Mouse (Mus musculus) lung, postnatal 0 days (tissue): ENCODE results near the gene Tmco1. TPM values are rescaled to one million over a fixed set of nuclear protein-coding genes. Genes with fewer than 3 reads are reported as not detected.
A peak's percentile ranks its signal among the peaks of the same experiment; 100 is the strongest.

Experiments used
- ATAC-seq: fragments of 200-750 bp; cut with Nextera tagmentation; 2 replicates; pipeline ENCODE4 v1.8.0; 2017; ENCODE audit warnings: moderate library complexity
- DNase-seq: peaks from one replicate; pipeline ENCODE4 v3.0.0-alpha.2; 2016; ENCODE audit warnings: low spot score
- H3K27ac ChIP-seq: fragments of 300-500 bp; sonication (generic); 2 replicates; pipeline ENCODE4 v1.5.1; 2014; ENCODE audit warnings: antibody characterized with exemption, mild to moderate bottlenecking, low read length, mixed read lengths
- H3K27me3 ChIP-seq: fragments of 300-500 bp; sonication (generic); replicated peaks from 2 replicates; pipeline ENCODE4 v1.6.1; 2014; ENCODE audit warnings: low read length, mixed read lengths; ENCODE audit not compliant: insufficient read depth
- H3K36me3 ChIP-seq: fragments of 300-500 bp; sonication (generic); 2 replicates; pipeline ENCODE4 v1.6.1; 2014; ENCODE audit warnings: low read length, mixed read lengths; ENCODE audit not compliant: insufficient read depth
- H3K4me1 ChIP-seq: fragments of 300-500 bp; sonication (generic); 2 replicates; pipeline ENCODE4 v1.6.1; 2014; ENCODE audit warnings: antibody characterized with exemption, low read depth, low read length, mixed read lengths; ENCODE audit not compliant: insufficient read depth
- H3K4me2 ChIP-seq: fragments of 300-500 bp; sonication (generic); replicated peaks from 2 replicates; pipeline ENCODE4 v1.6.1; 2014; ENCODE audit warnings: low read depth, mild to moderate bottlenecking, low read length, moderate library complexity, mixed read lengths
- H3K4me3 ChIP-seq: fragments of 300-500 bp; sonication (generic); 2 replicates; pipeline ENCODE4 v1.5.1; 2014; ENCODE audit warnings: low read depth, low read length
- H3K9ac ChIP-seq: fragments of 300-500 bp; sonication (generic); replicated peaks from 2 replicates; pipeline ENCODE4 v1.6.1; 2014; ENCODE audit warnings: low read depth, mild to moderate bottlenecking
- H3K9me3 ChIP-seq: fragments of 300-500 bp; sonication (generic); 2 replicates; pipeline ENCODE4 v1.6.1; 2016; ENCODE audit warnings: low read length, mixed read lengths
- CTCF ChIP-seq: IDR thresholded peaks from 2 replicates; pipeline ENCODE4 v1.5.1; 2016; ENCODE audit warnings: antibody characterized with exemption, mild to moderate bottlenecking
- EP300 ChIP-seq: IDR thresholded peaks from 2 replicates; pipeline ENCODE4 v1.6.1; 2016; ENCODE audit warnings: antibody characterized with exemption, mild to moderate bottlenecking, control low read depth
- WGBS: fragments of 180-500 bp; shearing (Covaris S2); extraction: QIAGEN DNeasy Blood & Tissue Kit; methylation state at CpG from one replicate; pipeline ENCODE4 v1.1.7; 2014; 5-methylcytosine and 5-hydroxymethylcytosine counted together
- polyA plus RNA-seq: library from polyadenylated mRNA; unstranded; fragments of >200 nt; fragmentation: Nextera tagmentation; extraction: Ambion mirVana; gene quantifications from 2 replicates; pipeline ENCODE4 v1.2.1, GENCODE M21; 2015

The Tmco1 gene
- polyA plus RNA-seq, 1 experiment from 2014 or later: 94.7 TPM

DNA sequence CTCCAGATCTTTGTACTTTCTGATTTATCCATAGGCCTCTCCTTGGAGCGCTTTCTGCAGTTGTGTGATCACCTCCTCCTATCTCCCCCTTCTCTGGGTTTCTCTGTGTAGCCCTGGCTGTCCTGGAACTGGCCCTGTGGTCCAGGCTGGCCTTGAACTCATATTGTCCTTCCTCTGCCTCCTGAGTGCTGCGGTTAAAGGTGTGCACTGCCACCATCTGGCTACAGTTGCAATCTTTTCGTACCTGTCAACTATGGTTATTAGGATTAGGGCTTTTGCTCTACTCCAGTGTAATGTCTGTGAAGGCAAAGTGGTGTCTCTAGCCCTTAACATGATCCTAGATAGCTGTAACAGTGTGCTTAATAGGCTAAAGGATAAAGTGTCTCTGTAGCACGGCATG lies 5.0 kb downstream of the Tmco1 start:
- ATAC-seq: no peak
- no peaks in the 10 kb centered on the region for H3K36me3 ChIP-seq
- H3K4me1 ChIP-seq: peaks cover 3% of the 10 kb centered on the region; the same call in 1 of the 2 replicates

GRCm38 (mm10) chr1:167321691-167322090 lies 13.5 kb downstream of the Tmco1 start:
- 94% methylated on average over 6 of the region's 6 CpGs for WGBS
- Histone ChIP-seq H3K27ac (no peak overlapping the region), H3K27me3 (no peaks in the 10 kb centered on the region), H3K4me3 (no peak overlapping the region), H3K9ac (no peak overlapping the region), H3K9me3 (no peaks in the 10 kb centered on the region), H3K36me3 (peaks cover 24% of the 10 kb centered on the region; the same call in 1 of the 2 replicates), H3K4me2 (no peak overlapping the region), H3K4me1 (no peaks in the 10 kb centered on the region)
- DNase-seq (no peak), ATAC-seq (no peak)
- TF ChIP-seq EP300: no peak
- no peak for TF ChIP-seq CTCF

More for the DNA sequence above, 5.0 kb downstream of the Tmco1 start:
- Histone ChIP-seq H3K27me3 (no peaks in the 10 kb centered on the region), H3K4me3 (no peak overlapping the region), H3K9me3 (no peaks in the 10 kb centered on the region), H3K4me2 (no peak overlapping the region), H3K27ac (no peak overlapping the region), H3K9ac (no peak overlapping the region)
- no peak for DNase-seq
- WGBS: 90% methylated on average over 4 of the region's 4 CpGs
- no peak for TF ChIP-seq EP300
- TF ChIP-seq CTCF: peak; percentile 20

DNA sequence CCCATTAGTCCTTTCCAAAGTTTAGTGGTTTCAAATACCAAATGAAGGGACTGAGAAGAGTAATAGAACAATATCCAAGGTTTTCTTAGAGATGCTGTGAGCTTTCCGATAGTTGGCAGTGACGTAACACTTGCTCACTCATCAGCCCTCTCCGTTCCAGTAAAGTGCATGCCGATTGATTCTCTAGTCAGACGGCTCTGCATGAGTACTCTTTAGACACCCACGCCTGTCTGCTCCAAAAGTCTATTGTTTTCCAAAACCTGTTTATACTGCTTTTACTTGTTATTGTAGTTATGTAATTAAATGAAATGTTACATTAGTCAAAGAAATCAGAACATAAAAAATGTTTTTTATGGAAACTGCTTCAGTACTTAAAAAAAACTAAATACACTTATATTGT lies 20.6 kb downstream of the Tmco1 start:
- H3K4me2 ChIP-seq: no peak overlapping the region
- no peaks in the 10 kb centered on the region for H3K9me3 ChIP-seq
- H3K9ac ChIP-seq: no peak overlapping the region
- H3K27ac ChIP-seq: no peak overlapping the region
- TF ChIP-seq EP300: no peak
- TF ChIP-seq CTCF: no peak
- H3K4me1 ChIP-seq: no peaks in the 10 kb centered on the region
- no peak overlapping the region for H3K4me3 ChIP-seq
- WGBS: 85% methylated on average over 6 of the region's 6 CpGs
- peaks cover 25% of the 10 kb centered on the region; the same call in 1 of the 2 replicates for H3K36me3 ChIP-seq
- H3K27me3 ChIP-seq: no peaks in the 10 kb centered on the region
- ATAC-seq: no peak
- DNase-seq: no peak

- H3K4me2 ChIP-seq: no peak overlapping the region
- DNase-seq (no peak), ATAC-seq (no peak)
- H3K27ac ChIP-seq: no peak overlapping the region
- no peak for TF ChIP-seq EP300
- TF ChIP-seq CTCF: no peak
- H3K27me3 ChIP-seq: no peaks in the 10 kb centered on the region
- H3K4me1 ChIP-seq: no peaks in the 10 kb centered on the region
- peaks cover 18% of the 10 kb centered on the region; the same call in 1 of the 2 replicates for H3K36me3 ChIP-seq
- H3K4me3 ChIP-seq: no peak overlapping the region
- 84% methylated on average over 8 of the region's 8 CpGs for WGBS
- no peak overlapping the region for H3K9ac ChIP-seq
- H3K9me3 ChIP-seq: no peaks in the 10 kb centered on the region
Observed at GRCm38 (mm10) chr1:167331106-167331505, 22.9 kb downstream of the Tmco1 start.

GRCm38 (mm10) chr1:167336398-167336797 lies 28.2 kb downstream of the Tmco1 start:
- no peak for TF ChIP-seq EP300
- TF ChIP-seq CTCF: no peak
- no peak overlapping the region for H3K9ac ChIP-seq
- DNase-seq (no peak), ATAC-seq (no peak)
- H3K9me3 ChIP-seq: no peaks in the 10 kb centered on the region
- no peaks in the 10 kb centered on the region for H3K27me3 ChIP-seq
- no peak overlapping the region for H3K4me3 ChIP-seq
- WGBS: 82% methylated on average over 3 of the region's 3 CpGs
- no peak overlapping the region for H3K4me2 ChIP-seq
- no peaks in the 10 kb centered on the region for H3K4me1 ChIP-seq
- H3K36me3 ChIP-seq: peaks cover 5% of the 10 kb centered on the region; the same call in 1 of the 2 replicates
- no peak overlapping the region for H3K27ac ChIP-seq

GRCm38 (mm10) chr1:167337463-167338095 lies 29.4 kb downstream of the Tmco1 start:
- peak; percentile 78 for ATAC-seq
- TF ChIP-seq EP300: 0 out of 2 replicates have a peak, but pooled peaks have one; percentile 28
- peak; percentile 89 for TF ChIP-seq CTCF
- DNase-seq: peak; percentile 92
- Histone ChIP-seq H3K27me3 (no peaks in the 10 kb centered on the region), H3K36me3 (peaks cover 3% of the 10 kb centered on the region; the same call in 1 of the 2 replicates), H3K9me3 (no peaks in the 10 kb centered on the region), H3K9ac (no peak overlapping the region), H3K4me1 (no peaks in the 10 kb centered on the region), H3K4me2 (no peak overlapping the region), H3K4me3 (no peak overlapping the region), H3K27ac (no peak overlapping the region)
- WGBS: 17% methylated on average over 12 of the region's 12 CpGs
